Mouse (Mus musculus) adrenal gland, postnatal 25 days (tissue): Measurements from ENCODE around the gene Spp2. TPM values are rescaled to one million over a fixed set of nuclear protein-coding genes. Genes with fewer than 3 reads are reported as not detected.
"Not testable (repeated sequence)": the region's sequence is repeated elsewhere in the genome, so short reads cannot be mapped to it uniquely, and the experiment has no call there.

Experiments used
- DNase-seq: peaks from one replicate; pipeline ENCODE4 v3.0.0; 2021; ENCODE audit warnings: mixed read lengths
- total RNA-seq: library from RNA; stranded (reverse); gene quantifications from 2 replicates; pipeline ENCODE4 v1.2.3, GENCODE M21; 2021

Spp2 gene
- total RNA-seq, 1 experiment from 2014 or later = not detected

- DNase-seq = no peak
Observed at GRCm38 (mm10) chr1:88433096-88433883, 26.5 kb downstream of the Spp2 start.

- no peak for DNase-seq
Observed at GRCm38 (mm10) chr1:88434057-88434456, 27.3 kb downstream of the Spp2 start.

GRCm38 (mm10) chr1:88437206-88438126 lies 30.7 kb downstream of the Spp2 start:
- DNase-seq = no peak

- DNase-seq = no peak
Observed at GRCm38 (mm10) chr1:88443383-88443782, 36.6 kb downstream of the Spp2 start.

- DNase-seq = no peak
Observed at GRCm38 (mm10) chr1:88445400-88445799, 38.6 kb downstream of the Spp2 start.

GRCm38 (mm10) chr1:88446270-88447030 lies 39.7 kb downstream of the Spp2 start:
- no peak for DNase-seq

GRCm38 (mm10) chr1:88447483-88447882 lies 40.7 kb downstream of the Spp2 start:
- no peak for DNase-seq

GRCm38 (mm10) chr1:88448094-88448493 lies 41.3 kb downstream of the Spp2 start:
- DNase-seq = not testable (repeated sequence)

GRCm38 (mm10) chr1:88449741-88450140 lies 43.0 kb downstream of the Spp2 start:
- DNase-seq = no peak

- no peak for DNase-seq
Observed at GRCm38 (mm10) chr1:88450668-88451067, 43.9 kb downstream of the Spp2 start.

- no peak for DNase-seq
Observed at GRCm38 (mm10) chr1:88452198-88452597, 45.4 kb downstream of the Spp2 start.

GRCm38 (mm10) chr1:88454703-88455102 lies 47.9 kb downstream of the Spp2 start:
- DNase-seq = no peak

- DNase-seq = no peak
Observed at GRCm38 (mm10) chr1:88455761-88456160, 49.0 kb downstream of the Spp2 start.

GRCm38 (mm10) chr1:88456451-88457072 lies 49.8 kb downstream of the Spp2 start:
- peak; percentile 72 for DNase-seq

- DNase-seq = no peak
Observed at GRCm38 (mm10) chr1:88459196-88459595, 52.4 kb downstream of the Spp2 start.

GRCm38 (mm10) chr1:88459655-88460054 lies 52.9 kb downstream of the Spp2 start:
- DNase-seq = no peak

GRCm38 (mm10) chr1:88461096-88461495 lies 54.3 kb downstream of the Spp2 start:
- no peak for DNase-seq

GRCm38 (mm10) chr1:88462484-88462883 lies 55.7 kb downstream of the Spp2 start:
- DNase-seq = no peak

- no peak for DNase-seq
Observed at GRCm38 (mm10) chr1:88463241-88463640, 56.5 kb downstream of the Spp2 start.

- DNase-seq = no peak
Observed at GRCm38 (mm10) chr1:88464109-88464905, 57.5 kb downstream of the Spp2 start.

GRCm38 (mm10) chr1:88465722-88466121 lies 59.0 kb downstream of the Spp2 start:
- no peak for DNase-seq
